Mouse (Mus musculus) c-Kit-positive CD71-positive TER-119-positive erythroid progenitor cells, embryonic 14.5 days (primary cell): Measurements from ENCODE around the gene Ehmt1.

Source experiments
- DNase-seq: peaks from one replicate; pipeline ENCODE4 v3.0.0-alpha.2; 2013; ENCODE audit warnings: low spot score

Ehmt1 gene

GRCm38 (mm10) chr2:24912189-24912588 is 7.2 kb downstream of the Ehmt1 start:
- no peak for DNase-seq

GRCm38 (mm10) chr2:24910481-24910880 is 8.9 kb downstream of the Ehmt1 start:
- DNase-seq: no peak

GRCm38 (mm10) chr2:24905653-24906155 is 13.7 kb downstream of the Ehmt1 start:
- DNase-seq: no peak

GRCm38 (mm10) chr2:24904823-24905652 is 14.4 kb downstream of the Ehmt1 start:
- no peak for DNase-seq

GRCm38 (mm10) chr2:24902999-24903398 is 16.4 kb downstream of the Ehmt1 start:
- no peak for DNase-seq

GRCm38 (mm10) chr2:24901055-24901454 is 18.4 kb downstream of the Ehmt1 start:
- no peak for DNase-seq

- no peak for DNase-seq
Observed at GRCm38 (mm10) chr2:24899292-24899691, 20.1 kb downstream of the Ehmt1 start.

GRCm38 (mm10) chr2:24896761-24897160 is 22.7 kb downstream of the Ehmt1 start:
- no peak for DNase-seq

- no peak for DNase-seq
Observed at GRCm38 (mm10) chr2:24894211-24894610, 25.2 kb downstream of the Ehmt1 start.

- no peak for DNase-seq
Observed at GRCm38 (mm10) chr2:24892318-24892717, 27.1 kb downstream of the Ehmt1 start.

GRCm38 (mm10) chr2:24890541-24891447 is 28.6 kb downstream of the Ehmt1 start:
- peak; percentile 25 for DNase-seq

GRCm38 (mm10) chr2:24888895-24889294 is 30.5 kb downstream of the Ehmt1 start:
- DNase-seq: peak; percentile 54

- no peak for DNase-seq
Observed at GRCm38 (mm10) chr2:24880686-24881085, 38.7 kb downstream of the Ehmt1 start.

- DNase-seq: no peak
Observed at GRCm38 (mm10) chr2:24870952-24871351, 48.5 kb downstream of the Ehmt1 start.

GRCm38 (mm10) chr2:24863010-24863409 is 56.4 kb downstream of the Ehmt1 start:
- no peak for DNase-seq

GRCm38 (mm10) chr2:24852408-24852807 is 67.0 kb downstream of the Ehmt1 start:
- DNase-seq: peak; percentile 26

GRCm38 (mm10) chr2:24846557-24846956 is 72.9 kb downstream of the Ehmt1 start:
- DNase-seq: no peak

GRCm38 (mm10) chr2:24845256-24845655 is 74.2 kb downstream of the Ehmt1 start:
- DNase-seq: no peak

GRCm38 (mm10) chr2:24830614-24831013 is 88.8 kb downstream of the Ehmt1 start:
- no peak for DNase-seq

GRCm38 (mm10) chr2:24809746-24810145 is 109.7 kb downstream of the Ehmt1 start:
- DNase-seq: no peak

- DNase-seq: no peak
Observed at GRCm38 (mm10) chr2:24807691-24808090, 111.7 kb downstream of the Ehmt1 start.

GRCm38 (mm10) chr2:24807036-24807435 is 112.4 kb downstream of the Ehmt1 start:
- DNase-seq: no peak

GRCm38 (mm10) chr2:24806143-24806542 is 113.3 kb downstream of the Ehmt1 start:
- no peak for DNase-seq
